Mouse (Mus musculus): ENCODE data around the gene Fcho2. TPM values are rescaled to one million over a fixed set of nuclear protein-coding genes. Genes with fewer than 3 reads are reported as not detected.

Gene Fcho2
- polyA plus RNA-seq, 1 experiment from 2014 or later = 39.6 TPM

DNA sequence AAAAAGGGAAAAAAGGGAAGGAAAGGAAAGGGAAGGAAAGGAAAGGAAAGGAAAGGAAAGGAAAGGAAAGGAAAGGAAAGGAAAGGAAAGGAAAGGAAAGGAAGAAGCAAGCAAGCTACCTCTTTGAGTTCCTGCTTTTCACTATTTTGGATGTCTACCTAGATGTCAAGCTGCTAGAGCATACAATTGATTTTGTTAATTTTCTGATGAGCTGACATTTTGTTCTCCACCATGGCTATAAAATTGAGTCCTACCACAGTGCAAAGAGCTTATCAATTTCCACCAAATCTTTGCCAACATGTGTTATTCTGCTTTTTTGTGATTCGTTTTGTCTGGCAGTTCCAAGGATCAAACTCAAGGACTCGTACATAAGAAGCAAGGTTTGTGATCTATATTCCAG lies 77.0 kb downstream of the Fcho2 start:
- 84% methylated on average over 2 of the region's 2 CpGs for whole genome bisulfite sequencing
- no peaks in the 10 kb centered on the region for H3K27me3 ChIP-seq (ENCODE audit: insufficient read depth, low read length)
- peaks cover 50% of the 10 kb centered on the region for H3K36me3 ChIP-seq (ENCODE audit: insufficient read depth)
- no peaks in the 10 kb centered on the region for H3K4me1 ChIP-seq (ENCODE audit: insufficient read depth)
- DNase-seq (no peak), ATAC-seq (ENCODE audit: insufficient read depth) (no peak)
- H3K9me3 ChIP-seq (ENCODE audit: low read depth, low read length) = no peaks in the 10 kb centered on the region
- no peak for TF ChIP-seq CTCF (IDR thresholded peaks at IDR 0.05; ENCODE audit: low read depth)
- no peak overlapping the region for H3K27ac ChIP-seq (ENCODE audit: low read depth)
- H3K9ac ChIP-seq = no peak overlapping the region
- no peak overlapping the region for H3K4me3 ChIP-seq (ENCODE audit: low read depth, low read length)
- no peak overlapping the region for H3K4me2 ChIP-seq

DNA sequence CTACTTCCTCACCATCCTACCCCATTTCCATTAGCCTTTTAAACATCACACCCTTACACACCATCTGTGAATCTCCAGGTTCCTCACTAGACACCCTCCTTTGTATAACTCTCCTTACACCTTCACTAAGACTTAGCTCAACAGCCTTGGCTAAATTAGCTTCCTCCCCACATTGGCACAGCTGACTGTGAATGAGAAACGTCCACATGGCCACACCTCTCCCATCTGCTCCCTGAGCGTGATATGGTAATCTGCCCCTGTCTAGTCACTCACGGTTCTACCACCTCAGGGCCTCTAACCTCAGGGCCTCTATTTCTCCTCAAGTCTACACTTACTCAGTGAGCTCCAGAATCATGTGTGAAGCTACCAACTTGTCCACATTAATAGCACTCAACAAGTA lies 82.0 kb downstream of the Fcho2 start:
- ATAC-seq (ENCODE audit: insufficient read depth) (no peak), DNase-seq (no peak)
- Histone ChIP-seq H3K9me3 (ENCODE audit: low read depth, low read length) (no peaks in the 10 kb centered on the region), H3K27me3 (ENCODE audit: insufficient read depth, low read length) (no peaks in the 10 kb centered on the region), H3K9ac (no peak overlapping the region), H3K4me2 (no peak overlapping the region), H3K36me3 (ENCODE audit: insufficient read depth) (peaks cover 63% of the 10 kb centered on the region), H3K4me1 (ENCODE audit: insufficient read depth) (no peaks in the 10 kb centered on the region), H3K4me3 (ENCODE audit: low read depth, low read length) (no peak overlapping the region), H3K27ac (ENCODE audit: low read depth) (no peak overlapping the region)
- WGBS = 54% methylated on average over 3 of the region's 3 CpGs
- no peak for TF ChIP-seq CTCF (IDR thresholded peaks at IDR 0.05; ENCODE audit: low read depth)

DNA sequence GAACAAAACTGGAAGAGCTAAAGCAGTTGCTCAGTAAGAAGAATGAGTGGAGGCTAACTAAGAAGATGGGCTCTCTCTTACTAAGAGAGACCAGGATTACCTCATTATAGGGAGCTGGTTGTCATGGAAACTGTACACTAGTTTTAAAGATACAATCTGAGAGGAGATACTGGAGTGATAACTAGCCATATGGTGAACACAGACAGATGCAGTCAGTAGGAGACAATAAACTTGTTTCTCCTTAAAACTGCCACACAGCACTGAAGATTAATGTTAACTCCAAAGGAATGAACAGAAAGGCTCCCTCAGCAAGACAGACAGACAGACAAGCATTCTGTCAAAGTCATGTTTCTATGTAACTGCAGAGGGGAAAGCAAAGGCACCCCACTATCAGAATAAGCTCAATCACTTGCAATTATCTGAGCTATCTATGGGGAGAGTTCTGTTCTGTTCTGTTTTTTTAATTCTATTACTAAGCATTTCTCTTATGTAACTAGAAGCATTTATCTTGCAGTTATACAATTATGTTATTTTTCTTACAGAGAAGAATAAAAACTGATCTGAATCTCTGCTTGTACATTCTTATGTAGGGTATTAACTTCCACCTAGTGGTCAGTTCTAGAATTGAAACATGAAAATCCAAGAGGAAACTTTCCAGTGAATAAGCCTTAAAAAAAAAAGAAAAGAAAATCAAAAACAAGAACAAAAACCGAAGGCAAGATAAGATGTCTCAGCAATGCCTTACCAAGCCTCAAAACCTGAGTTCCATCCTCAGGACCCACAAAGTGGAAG lies 85.8 kb downstream of the Fcho2 start:
- Histone ChIP-seq H3K36me3 (ENCODE audit: insufficient read depth) (peaks cover 82% of the 10 kb centered on the region), H3K27me3 (ENCODE audit: insufficient read depth, low read length) (no peaks in the 10 kb centered on the region), H3K27ac (ENCODE audit: low read depth) (no peak overlapping the region), H3K4me1 (ENCODE audit: insufficient read depth) (no peaks in the 10 kb centered on the region), H3K4me2 (no peak overlapping the region), H3K9ac (no peak overlapping the region), H3K9me3 (ENCODE audit: low read depth, low read length) (no peaks in the 10 kb centered on the region), H3K4me3 (ENCODE audit: low read depth, low read length) (no peak overlapping the region)
- ATAC-seq (ENCODE audit: insufficient read depth) = no peak
- WGBS = 48% methylated on average over 1 of the region's 1 CpGs
- TF ChIP-seq CTCF (IDR thresholded peaks at IDR 0.05; ENCODE audit: low read depth) = peak; percentile 53
- peak; percentile 79 for DNase-seq

DNA sequence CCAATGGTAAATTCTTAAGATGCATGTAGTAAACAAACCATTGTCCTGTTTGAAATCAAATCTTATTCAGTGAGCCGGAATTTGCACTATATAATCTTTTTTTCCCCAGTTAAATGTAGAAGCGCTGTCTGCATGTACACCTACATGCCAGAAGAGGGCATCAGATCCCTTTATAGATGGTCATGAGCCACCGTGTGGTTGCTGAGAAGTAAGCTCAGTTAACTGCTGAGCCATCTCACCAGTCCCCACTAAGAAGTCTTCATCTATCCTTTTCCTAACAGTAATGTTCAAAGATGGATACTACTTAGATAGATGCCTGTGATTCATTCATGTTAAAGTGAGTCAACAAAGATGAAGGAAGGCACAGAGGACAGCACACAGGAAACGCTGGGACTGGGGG lies 88.8 kb downstream of the Fcho2 start:
- Histone ChIP-seq H3K36me3 (ENCODE audit: insufficient read depth) (peaks cover 75% of the 10 kb centered on the region), H3K4me3 (ENCODE audit: low read depth, low read length) (no peak overlapping the region), H3K4me1 (ENCODE audit: insufficient read depth) (no peaks in the 10 kb centered on the region), H3K9ac (no peak overlapping the region), H3K27ac (ENCODE audit: low read depth) (no peak overlapping the region), H3K27me3 (ENCODE audit: insufficient read depth, low read length) (no peaks in the 10 kb centered on the region), H3K9me3 (ENCODE audit: low read depth, low read length) (no peaks in the 10 kb centered on the region), H3K4me2 (no peak overlapping the region)
- ATAC-seq (ENCODE audit: insufficient read depth) = no peak
- 56% methylated on average over 4 of the region's 4 CpGs for WGBS
- TF ChIP-seq CTCF (IDR thresholded peaks at IDR 0.05; ENCODE audit: low read depth) = peak; percentile 75
- DNase-seq = peak; percentile 69

DNA sequence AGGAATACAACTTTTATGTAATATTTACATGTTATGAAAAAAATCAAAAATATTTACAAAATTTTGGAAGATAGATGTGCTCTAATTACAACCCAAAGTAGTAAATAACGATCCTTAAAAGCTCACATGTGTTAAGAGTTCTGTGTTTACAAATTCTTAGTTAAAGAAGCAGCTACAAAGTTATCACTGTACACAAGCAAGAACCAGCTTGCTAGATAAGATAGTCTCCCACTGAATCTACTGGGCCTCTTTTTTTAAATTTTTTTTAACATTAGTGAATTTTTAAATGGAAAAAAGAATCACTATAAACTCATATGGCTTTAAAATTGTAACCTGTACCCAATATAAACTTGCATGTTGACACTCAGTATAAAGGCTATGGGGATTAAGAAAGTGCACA lies 91.8 kb downstream of the Fcho2 start:
- 84% methylated on average over 1 of the region's 1 CpGs for WGBS
- Histone ChIP-seq H3K4me2 (no peak overlapping the region), H3K27ac (ENCODE audit: low read depth) (no peak overlapping the region), H3K9me3 (ENCODE audit: low read depth, low read length) (no peaks in the 10 kb centered on the region), H3K9ac (no peak overlapping the region), H3K27me3 (ENCODE audit: insufficient read depth, low read length) (no peaks in the 10 kb centered on the region), H3K4me3 (ENCODE audit: low read depth, low read length) (no peak overlapping the region), H3K4me1 (ENCODE audit: insufficient read depth) (no peaks in the 10 kb centered on the region), H3K36me3 (ENCODE audit: insufficient read depth) (peaks cover 52% of the 10 kb centered on the region)
- TF ChIP-seq CTCF (IDR thresholded peaks at IDR 0.05; ENCODE audit: low read depth) = no peak
- DNase-seq (no peak), ATAC-seq (ENCODE audit: insufficient read depth) (no peak)

DNA sequence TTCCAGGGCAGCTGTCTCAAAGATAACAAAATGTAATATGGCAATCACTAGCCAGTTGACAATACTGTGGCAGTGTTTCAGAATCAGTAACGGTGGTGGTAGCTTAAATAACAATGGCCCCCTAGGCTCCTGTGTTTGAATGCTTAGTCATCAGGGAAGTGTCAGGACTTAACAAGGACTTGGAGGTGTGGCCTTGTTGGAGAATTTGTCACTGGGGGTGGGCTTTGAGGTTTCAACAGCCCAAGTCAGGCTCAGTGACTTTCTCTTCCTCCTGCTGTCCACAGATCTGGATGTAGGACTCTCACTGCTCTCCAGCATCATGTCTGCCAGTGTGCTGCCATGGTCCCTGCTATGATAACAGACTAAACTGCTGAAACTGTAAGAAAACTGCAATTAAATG lies 93.0 kb downstream of the Fcho2 start:
- TF ChIP-seq CTCF (IDR thresholded peaks at IDR 0.05; ENCODE audit: low read depth) = no peak
- H3K4me2 ChIP-seq = no peak overlapping the region
- no peaks in the 10 kb centered on the region for H3K27me3 ChIP-seq (ENCODE audit: insufficient read depth, low read length)
- no peaks in the 10 kb centered on the region for H3K9me3 ChIP-seq (ENCODE audit: low read depth, low read length)
- H3K4me1 ChIP-seq (ENCODE audit: insufficient read depth) = no peaks in the 10 kb centered on the region
- peaks cover 40% of the 10 kb centered on the region for H3K36me3 ChIP-seq (ENCODE audit: insufficient read depth)
- ATAC-seq (ENCODE audit: insufficient read depth) (no peak), DNase-seq (no peak)
- H3K4me3 ChIP-seq (ENCODE audit: low read depth, low read length) = no peak overlapping the region
- H3K27ac ChIP-seq (ENCODE audit: low read depth) = no peak overlapping the region
- 69% methylated on average over 1 of the region's 1 CpGs for WGBS
- no peak overlapping the region for H3K9ac ChIP-seq

DNA sequence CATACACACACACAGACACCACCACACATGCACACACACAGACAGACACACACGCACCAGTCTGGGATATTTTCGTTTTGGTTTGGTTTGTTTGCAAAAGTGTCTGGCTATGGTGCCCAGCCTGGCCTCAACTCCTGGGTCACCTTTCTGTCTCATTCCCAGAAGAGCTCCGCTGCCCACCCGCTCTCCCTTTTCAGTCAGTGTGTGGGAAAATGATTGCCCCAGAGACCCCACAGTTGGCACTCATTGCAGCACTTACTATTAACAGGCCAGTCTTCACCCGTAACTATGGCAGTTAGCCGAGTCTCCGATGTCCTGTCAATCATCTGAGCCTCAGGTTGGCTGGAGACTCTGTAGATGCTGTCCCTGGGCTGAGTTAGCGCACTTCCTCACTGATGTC lies 99.1 kb downstream of the Fcho2 start:
- ATAC-seq (ENCODE audit: insufficient read depth) (no peak), DNase-seq (no peak)
- H3K4me2 ChIP-seq = no peak overlapping the region
- no peak for TF ChIP-seq CTCF (IDR thresholded peaks at IDR 0.05; ENCODE audit: low read depth)
- 75% methylated on average over 8 of the region's 8 CpGs for WGBS
- no peaks in the 10 kb centered on the region for H3K4me1 ChIP-seq (ENCODE audit: insufficient read depth)
- H3K4me3 ChIP-seq (ENCODE audit: low read depth, low read length) = no peak overlapping the region
- no peaks in the 10 kb centered on the region for H3K27me3 ChIP-seq (ENCODE audit: insufficient read depth, low read length)
- no peaks in the 10 kb centered on the region for H3K9me3 ChIP-seq (ENCODE audit: low read depth, low read length)
- H3K27ac ChIP-seq (ENCODE audit: low read depth) = peak overlapping the region; percentile 73
- no peak overlapping the region for H3K9ac ChIP-seq
- no peaks in the 10 kb centered on the region; the same call in 1 of the 2 replicates for H3K36me3 ChIP-seq (ENCODE audit: insufficient read depth)
